Comparison of ENCODE assay signal across 29 mouse cellular contexts in genomic region chr1:170741497-170742246, GRCm38 (mm10).
DNase-seq lines count a peak whose midpoint lies in the region; ATAC-seq and TF ChIP-seq lines count a peak whose summit lies in the region.
"Had no signal": no experiment of that assay in that cellular context is flagged by ENCODE, and none has a peak within 500 bp of the region (broad histone marks: within the 10 kb centered on the region; RNA-seq: fewer than 3 reads in every experiment).

No protein-coding gene starts in this region.

- 81% methylated on average over 5 of the region's 5 CpGs for WGBS in midbrain, postnatal 0 days
- 85% methylated on average over 5 of the region's 5 CpGs for WGBS in midbrain, embryonic 11.5 days
- whole genome bisulfite sequencing in lung, postnatal 0 days, result 75% methylated on average over 5 of the region's 5 CpGs

- no peak overlapping the region for H3K27ac ChIP-seq in midbrain, postnatal 0 days (ENCODE audit: low read depth, low read length)
- H3K27ac ChIP-seq in midbrain, embryonic 11.5 days (ENCODE audit: low read depth, low read length), result no peak overlapping the region
- peak overlapping the region; percentile 49 for H3K27ac ChIP-seq in embryonic fibroblast, embryonic 13.5 days (ENCODE audit: insufficient read depth, low read length)
- H3K27ac ChIP-seq in lung, postnatal 0 days (ENCODE audit: low read length), result no peak overlapping the region
- H3K27ac ChIP-seq: embryonic facial prominence, embryonic 13.5 days; heart, embryonic 10.5 days; heart, embryonic 15.5 days; hindbrain, postnatal 0 days; liver, embryonic 13.5 days; midbrain, embryonic 10.5 days; stomach, embryonic 15.5 days had no signal

- no peak for TF ChIP-seq CTCF in midbrain, postnatal 0 days (IDR thresholded peaks at IDR 0.05)
- no peak for TF ChIP-seq CTCF in embryonic fibroblast, embryonic 13.5 days (IDR thresholded peaks at IDR 0.05; ENCODE audit: borderline replicate concordance, insufficient read depth, low read length)
- TF ChIP-seq CTCF in lung, postnatal 0 days (IDR thresholded peaks at IDR 0.05), result no peak

- H3K9ac ChIP-seq in midbrain, postnatal 0 days (replicated peaks; ENCODE audit: low read length, poor library complexity, severe bottlenecking), result no peak overlapping the region
- no peak overlapping the region for H3K9ac ChIP-seq in midbrain, embryonic 11.5 days (ENCODE audit: low read length)
- H3K9ac ChIP-seq in lung, postnatal 0 days (replicated peaks; ENCODE audit: low read depth), result no peak overlapping the region
- H3K9ac ChIP-seq: embryonic facial prominence, embryonic 13.5 days; heart, embryonic 15.5 days; liver, embryonic 13.5 days; stomach, embryonic 15.5 days had no signal

- no peaks in the 10 kb centered on the region for H3K27me3 ChIP-seq in midbrain, postnatal 0 days (ENCODE audit: insufficient read depth, low read length)
- H3K27me3 ChIP-seq in midbrain, embryonic 11.5 days (ENCODE audit: control insufficient read depth, insufficient read depth, low read length), result no peaks in the 10 kb centered on the region
- H3K27me3 ChIP-seq in lung, postnatal 0 days (replicated peaks; ENCODE audit: insufficient read depth, low read length), result no peaks in the 10 kb centered on the region
- H3K27me3 ChIP-seq: embryonic facial prominence, embryonic 13.5 days; heart, embryonic 15.5 days; liver, embryonic 13.5 days; stomach, embryonic 15.5 days had no signal

- no peak for TF ChIP-seq EP300 in lung, postnatal 0 days (IDR thresholded peaks at IDR 0.05)

- no peak for ATAC-seq in midbrain, postnatal 0 days (ENCODE audit: low FRiP score)
- no peak for ATAC-seq in midbrain, embryonic 11.5 days (ENCODE audit: low FRiP score)
- ATAC-seq in lung, postnatal 0 days, result no peak
- ATAC-seq: activated CD4-positive, CD25-positive, alpha-beta regulatory T cell, adult 4 months; forebrain, embryonic 16.5 days; hindbrain, postnatal 0 days; intestine, embryonic 16.5 days; midbrain, embryonic 16.5 days had no signal

- no peak overlapping the region for H3K4me3 ChIP-seq in midbrain, postnatal 0 days (ENCODE audit: low read depth, low read length)
- no peak overlapping the region for H3K4me3 ChIP-seq in midbrain, embryonic 11.5 days (ENCODE audit: low read depth, low read length)
- H3K4me3 ChIP-seq in embryonic fibroblast, embryonic 13.5 days (ENCODE audit: insufficient read depth, low read length), result no peak overlapping the region
- H3K4me3 ChIP-seq in lung, postnatal 0 days (ENCODE audit: low read depth, low read length), result no peak overlapping the region
- H3K4me3 ChIP-seq: embryonic facial prominence, embryonic 13.5 days; erythroblast, embryonic 14.5 days; heart, embryonic 10.5 days; heart, embryonic 15.5 days; liver, embryonic 13.5 days; midbrain, embryonic 10.5 days; stomach, embryonic 15.5 days had no signal

- H3K4me1 ChIP-seq in midbrain, postnatal 0 days (ENCODE audit: insufficient read depth, low read length), result no peaks in the 10 kb centered on the region
- no peaks in the 10 kb centered on the region for H3K4me1 ChIP-seq in midbrain, embryonic 11.5 days (ENCODE audit: control insufficient read depth, insufficient read depth, low read length)
- 0 out of 2 replicates have a peak, but pooled peaks cover 2% of the 10 kb centered on the region for H3K4me1 ChIP-seq in embryonic fibroblast, embryonic 13.5 days (ENCODE audit: control insufficient read depth, insufficient read depth, low read length)
- H3K4me1 ChIP-seq in lung, postnatal 0 days (ENCODE audit: insufficient read depth, low read depth, low read length), result no peaks in the 10 kb centered on the region
- H3K4me1 ChIP-seq: embryonic facial prominence, embryonic 13.5 days; heart, embryonic 10.5 days; heart, embryonic 15.5 days; liver, embryonic 13.5 days; midbrain, embryonic 10.5 days had no signal

- TF ChIP-seq POLR2A in embryonic fibroblast, embryonic 13.5 days (IDR thresholded peaks at IDR 0.05; ENCODE audit: low read depth, low read length), result no peak

- no peaks in the 10 kb centered on the region for H3K36me3 ChIP-seq in midbrain, postnatal 0 days (ENCODE audit: insufficient read depth, low read length)
- H3K36me3 ChIP-seq in midbrain, embryonic 11.5 days (ENCODE audit: control insufficient read depth, insufficient read depth, low read length), result no peaks in the 10 kb centered on the region
- no peaks in the 10 kb centered on the region for H3K36me3 ChIP-seq in lung, postnatal 0 days (ENCODE audit: insufficient read depth, low read length)
- H3K36me3 ChIP-seq: midbrain, embryonic 10.5 days; stomach, embryonic 15.5 days had no signal

- peak; percentile 8 for DNase-seq in midbrain, postnatal 0 days (ENCODE audit: low spot score)
- no peak for DNase-seq in midbrain, embryonic 11.5 days (ENCODE audit: low spot score, missing footprints)
- peak; percentile 48 for DNase-seq in Muller cell, postnatal 12 days (ENCODE audit: inconsistent ontology term)
- DNase-seq in lung, postnatal 0 days (ENCODE audit: low spot score), result no peak
- DNase-seq in embryo, embryonic 11 days, result no peak
- DNase-seq: adrenal gland, adult 2 months; cerebellum, adult 11 months; cerebellum, adult 9-11 months; gastrocnemius, postnatal 14 days; heart, adult 11 months; kidney, adult 9 months; kidney, postnatal 14 days; left cerebral cortex, postnatal 4 days; liver, embryonic 13.5 days; lung, adult 2 months; lung, postnatal 14 days; right cerebral cortex, postnatal 25 days had no signal

- H3K9me3 ChIP-seq in midbrain, postnatal 0 days (ENCODE audit: low read length), result no peaks in the 10 kb centered on the region
- no peaks in the 10 kb centered on the region for H3K9me3 ChIP-seq in midbrain, embryonic 11.5 days (ENCODE audit: control insufficient read depth, low read length)
- H3K9me3 ChIP-seq in lung, postnatal 0 days (ENCODE audit: low read length), result no peaks in the 10 kb centered on the region
- H3K9me3 ChIP-seq: embryonic facial prominence, embryonic 13.5 days; heart, embryonic 10.5 days; heart, embryonic 15.5 days; liver, embryonic 13.5 days; midbrain, embryonic 10.5 days; stomach, embryonic 15.5 days had no signal

- no peak overlapping the region for H3K4me2 ChIP-seq in midbrain, postnatal 0 days (ENCODE audit: low read depth, low read length, poor library complexity, severe bottlenecking)
- no peak overlapping the region for H3K4me2 ChIP-seq in midbrain, embryonic 11.5 days
- H3K4me2 ChIP-seq in lung, postnatal 0 days (replicated peaks; ENCODE audit: low read depth, low read length), result no peak overlapping the region
- H3K4me2 ChIP-seq: embryonic facial prominence, embryonic 13.5 days; heart, embryonic 15.5 days; liver, embryonic 13.5 days; stomach, embryonic 15.5 days had no signal

Comparison
In these comparisons a context has a peak if more than half of its experiments do, and no peak if none do; other contexts are left out.
1. DNase-seq: peak in midbrain, postnatal 0 days (single experiment) and Muller cell, postnatal 12 days (single experiment); none in midbrain, embryonic 11.5 days (single experiment), lung, postnatal 0 days (single experiment) and embryo, embryonic 11 days (single experiment).